Mouse (Mus musculus) thymus, postnatal 0 days (tissue): ENCODE results near the gene Anapc15-ps. TPM values are rescaled to one million over a fixed set of nuclear protein-coding genes. Genes with fewer than 3 reads are reported as not detected.

Source experiments
- DNase-seq: peaks from one replicate; pipeline ENCODE4 v3.0.0-alpha.2; 2015; ENCODE audit warnings: low spot score
- polyA plus RNA-seq: library from polyadenylated mRNA; unstranded; fragments of >200 nt; fragmentation: Nextera tagmentation; extraction: Ambion mirVana; gene quantifications from 2 replicates; pipeline ENCODE4 v1.2.1, GENCODE M21; 2015

Anapc15-ps gene
- polyA plus RNA-seq: not detected in 2 replicates

- DNase-seq: no peak
Observed at GRCm38 (mm10) chr10:95673351-95673750, at the start of gene Anapc15-ps. Gene Anapc15-ps, minus strand, starts transcription at chr10:95673451.

GRCm38 (mm10) chr10:95722203-95722611 lies 49.0 kb upstream of the Anapc15-ps start:
- DNase-seq: no peak

GRCm38 (mm10) chr10:95720181-95720798 lies 47.0 kb upstream of the Anapc15-ps start:
- DNase-seq: no peak

- DNase-seq: no peak
Observed at GRCm38 (mm10) chr10:95719472-95719871, 46.2 kb upstream of the Anapc15-ps start.

- DNase-seq: no peak
Observed at GRCm38 (mm10) chr10:95718760-95719159, 45.5 kb upstream of the Anapc15-ps start.

- DNase-seq: no peak
Observed at GRCm38 (mm10) chr10:95717106-95717680, 43.9 kb upstream of the Anapc15-ps start.

GRCm38 (mm10) chr10:95715687-95716086 lies 42.4 kb upstream of the Anapc15-ps start:
- no peak for DNase-seq

GRCm38 (mm10) chr10:95712221-95712620 lies 39.0 kb upstream of the Anapc15-ps start:
- DNase-seq: peak; percentile 28

- DNase-seq: no peak
Observed at GRCm38 (mm10) chr10:95709903-95710660, 36.8 kb upstream of the Anapc15-ps start.

- no peak for DNase-seq
Observed at GRCm38 (mm10) chr10:95709143-95709880, 36.1 kb upstream of the Anapc15-ps start.

GRCm38 (mm10) chr10:95708001-95708400 lies 34.8 kb upstream of the Anapc15-ps start:
- DNase-seq: no peak

GRCm38 (mm10) chr10:95706867-95707266 lies 33.6 kb upstream of the Anapc15-ps start:
- no peak for DNase-seq

GRCm38 (mm10) chr10:95705747-95706146 lies 32.5 kb upstream of the Anapc15-ps start:
- no peak for DNase-seq

GRCm38 (mm10) chr10:95704847-95705246 lies 31.6 kb upstream of the Anapc15-ps start:
- no peak for DNase-seq

- no peak for DNase-seq
Observed at GRCm38 (mm10) chr10:95703730-95704129, 30.5 kb upstream of the Anapc15-ps start.

GRCm38 (mm10) chr10:95700422-95700821 lies 27.2 kb upstream of the Anapc15-ps start:
- DNase-seq: no peak

GRCm38 (mm10) chr10:95698920-95699714 lies 25.9 kb upstream of the Anapc15-ps start:
- DNase-seq: peak; percentile 27

GRCm38 (mm10) chr10:95696253-95696641 lies 23.0 kb upstream of the Anapc15-ps start:
- no peak for DNase-seq

GRCm38 (mm10) chr10:95695603-95696252 lies 22.5 kb upstream of the Anapc15-ps start:
- DNase-seq: no peak

GRCm38 (mm10) chr10:95694559-95695251 lies 21.5 kb upstream of the Anapc15-ps start:
- DNase-seq: no peak
